Mouse (Mus musculus): ENCODE results near the gene Sele.

The Sele gene

GRCm38 (mm10) chr1:164072001-164072400, 24.0 kb downstream of the Sele start:
- DNase-seq (ENCODE audit: low read depth, low spot score) = no peak

- DNase-seq (ENCODE audit: low read depth, low spot score) = no peak
Measured at GRCm38 (mm10) chr1:164073091-164073490, 25.1 kb downstream of the Sele start.

- no peak for DNase-seq (ENCODE audit: low read depth, low spot score)
Measured at GRCm38 (mm10) chr1:164073803-164074202, 25.8 kb downstream of the Sele start.

- DNase-seq (ENCODE audit: low read depth, low spot score) = no peak
Measured at GRCm38 (mm10) chr1:164074606-164075140, 26.6 kb downstream of the Sele start.

GRCm38 (mm10) chr1:164075416-164075815, 27.4 kb downstream of the Sele start:
- no peak for DNase-seq (ENCODE audit: low read depth, low spot score)

GRCm38 (mm10) chr1:164076441-164076840, 28.4 kb downstream of the Sele start:
- no peak for DNase-seq (ENCODE audit: low read depth, low spot score)

GRCm38 (mm10) chr1:164077031-164077430, 29.0 kb downstream of the Sele start:
- DNase-seq (ENCODE audit: low read depth, low spot score) = no peak

GRCm38 (mm10) chr1:164078323-164078741, 30.3 kb downstream of the Sele start:
- DNase-seq (ENCODE audit: low read depth, low spot score) = no peak

GRCm38 (mm10) chr1:164079091-164079490, 31.1 kb downstream of the Sele start:
- DNase-seq (ENCODE audit: low read depth, low spot score) = no peak

- no peak for DNase-seq (ENCODE audit: low read depth, low spot score)
Measured at GRCm38 (mm10) chr1:164083046-164083445, 35.0 kb downstream of the Sele start.

- DNase-seq (ENCODE audit: low read depth, low spot score) = no peak
Measured at GRCm38 (mm10) chr1:164086797-164087196, 38.8 kb downstream of the Sele start.

- DNase-seq (ENCODE audit: low read depth, low spot score) = no peak
Measured at GRCm38 (mm10) chr1:164087872-164088271, 39.8 kb downstream of the Sele start.

- no peak for DNase-seq (ENCODE audit: low read depth, low spot score)
Measured at GRCm38 (mm10) chr1:164096780-164097179, 48.7 kb downstream of the Sele start.

- no peak for DNase-seq (ENCODE audit: low read depth, low spot score)
Measured at GRCm38 (mm10) chr1:164097911-164098310, 49.9 kb downstream of the Sele start.

- no peak for DNase-seq (ENCODE audit: low read depth, low spot score)
Measured at GRCm38 (mm10) chr1:164098372-164098771, 50.3 kb downstream of the Sele start.

Measured in forelimb bud, embryonic 11.5 days (tissue).